Comparison of ENCODE assay signal across 28 mouse cellular contexts in the genomic region with DNA sequence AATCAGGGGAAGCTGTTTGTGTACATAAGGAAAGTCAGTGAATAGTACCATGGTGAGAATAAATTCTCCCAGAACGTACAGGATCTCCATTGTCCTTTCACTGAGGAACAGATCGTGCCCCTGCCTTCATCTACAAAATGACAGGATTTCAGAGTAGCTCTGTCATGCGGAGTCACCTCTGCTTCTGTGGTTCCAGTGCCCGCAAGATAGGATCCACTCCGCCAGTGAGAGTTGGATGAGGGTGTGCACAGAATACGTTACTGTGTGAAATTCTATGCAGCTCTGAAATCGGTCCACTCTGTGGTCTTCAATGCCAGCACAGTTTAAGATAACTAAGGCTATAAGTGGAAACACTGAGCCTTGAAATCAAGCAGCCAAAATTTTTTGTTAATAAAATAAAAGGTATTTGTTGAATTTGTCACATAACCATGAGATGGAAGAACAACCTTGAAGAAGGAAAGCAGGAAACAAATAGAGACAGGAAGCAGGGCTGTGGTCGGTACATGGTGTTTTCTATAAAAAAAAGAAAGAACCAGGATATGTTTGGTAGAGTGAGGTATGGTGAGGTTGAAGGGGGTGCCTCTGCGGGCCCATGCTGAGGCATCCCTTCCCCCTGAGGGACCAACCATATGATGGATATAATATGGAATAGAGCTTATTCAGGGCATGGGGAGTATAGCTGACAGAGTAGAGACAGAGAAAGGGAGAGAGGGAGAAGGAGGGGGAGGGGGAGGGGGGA. TPM values are rescaled to one million over a fixed set of nuclear protein-coding genes. Genes with fewer than 3 reads are reported as not detected.
DNase-seq lines count a peak whose midpoint lies in the region; ATAC-seq lines count a peak whose summit lies in the region.
"Had no signal": no experiment of that assay in that cellular context is flagged by ENCODE, and none has a peak within 500 bp of the region (broad histone marks: within the 10 kb centered on the region; RNA-seq: fewer than 3 reads in every experiment).

No protein-coding gene starts in this region.

- no peaks in the 10 kb centered on the region for H3K9me3 ChIP-seq in midbrain, embryonic 15.5 days
- H3K9me3 ChIP-seq: embryonic facial prominence, embryonic 12.5 days; forebrain, embryonic 10.5 days; forebrain, embryonic 15.5 days; hindbrain, embryonic 10.5 days; hindbrain, embryonic 15.5 days; intestine, embryonic 15.5 days; liver, embryonic 15.5 days; midbrain, embryonic 13.5 days had no signal

- peak; percentile 64 for DNase-seq in CD4-positive helper T cell, adult 2 months (ENCODE audit: low read depth, low spot score)
- peak; percentile 60 for DNase-seq in induced T-regulatory cell, adult 2 months (ENCODE audit: low read depth)
- DNase-seq in thymus, postnatal 14 days: peak; percentile 54
- no peak for DNase-seq in right cerebral cortex, postnatal 36 days (ENCODE audit: low spot score in 2 of 2)
- no peak for DNase-seq in kidney, adult 8-10 months
- no peak for DNase-seq in gastrocnemius, adult 18-20 months (ENCODE audit: low spot score)
- DNase-seq: adrenal gland, postnatal 14 days; cerebellum, adult 11 months; cerebellum, adult 9-10 months; cerebellum, postnatal 36 days; embryo, embryonic 11 days; heart, postnatal 14 days; kidney, postnatal 14 days; layer of hippocampus, adult 9-11 months; lung, embryonic 14.5 days; lung, postnatal 14 days; right cerebral cortex, adult 18-20 months; right cerebral cortex, postnatal 4 days had no signal

- no peak overlapping the region for H3K4me3 ChIP-seq in midbrain, embryonic 15.5 days
- H3K4me3 ChIP-seq: embryonic facial prominence, embryonic 12.5 days; forebrain, embryonic 10.5 days; forebrain, embryonic 15.5 days; hindbrain, embryonic 10.5 days; hindbrain, embryonic 15.5 days; intestine, embryonic 15.5 days; liver, embryonic 15.5 days; midbrain, embryonic 13.5 days had no signal

- 88% methylated on average over 9 of the region's 9 CpGs for WGBS in midbrain, embryonic 15.5 days

- no peaks in the 10 kb centered on the region for H3K4me1 ChIP-seq in midbrain, embryonic 15.5 days
- H3K4me1 ChIP-seq: embryonic facial prominence, embryonic 12.5 days; forebrain, embryonic 15.5 days; hindbrain, embryonic 10.5 days; hindbrain, embryonic 15.5 days; intestine, embryonic 15.5 days; liver, embryonic 15.5 days; midbrain, embryonic 13.5 days had no signal

- H3K27me3 ChIP-seq in midbrain, embryonic 15.5 days (replicated peaks): no peaks in the 10 kb centered on the region
- H3K27me3 ChIP-seq: embryonic facial prominence, embryonic 12.5 days; hindbrain, embryonic 15.5 days; intestine, embryonic 15.5 days had no signal

- peak; percentile 96 for ATAC-seq in CD4-positive, CD25-positive, alpha-beta regulatory T cell, adult 4 months
- ATAC-seq in midbrain, embryonic 15.5 days (replicated peaks): no peak
- ATAC-seq: forebrain, embryonic 15.5 days; intestine, embryonic 15.5 days; midbrain, embryonic 13.5 days had no signal

- H3K9ac ChIP-seq in midbrain, embryonic 15.5 days: no peak overlapping the region
- H3K9ac ChIP-seq: embryonic facial prominence, embryonic 12.5 days; forebrain, embryonic 15.5 days; hindbrain, embryonic 15.5 days; intestine, embryonic 15.5 days; liver, embryonic 15.5 days; lung, embryonic 14.5 days; midbrain, embryonic 13.5 days had no signal

- no peaks in the 10 kb centered on the region for H3K36me3 ChIP-seq in midbrain, embryonic 15.5 days (replicated peaks)
- H3K36me3 ChIP-seq: embryonic facial prominence, embryonic 12.5 days; forebrain, embryonic 10.5 days; forebrain, embryonic 15.5 days; hindbrain, embryonic 10.5 days; hindbrain, embryonic 15.5 days; intestine, embryonic 15.5 days; liver, embryonic 15.5 days; midbrain, embryonic 13.5 days had no signal

- no peak overlapping the region for H3K4me2 ChIP-seq in midbrain, embryonic 15.5 days
- H3K4me2 ChIP-seq: embryonic facial prominence, embryonic 12.5 days; forebrain, embryonic 15.5 days; hindbrain, embryonic 15.5 days; intestine, embryonic 15.5 days; liver, embryonic 15.5 days; lung, embryonic 14.5 days; midbrain, embryonic 13.5 days had no signal

- no peak overlapping the region for H3K27ac ChIP-seq in midbrain, embryonic 15.5 days
- H3K27ac ChIP-seq: embryonic facial prominence, embryonic 12.5 days; forebrain, embryonic 10.5 days; forebrain, embryonic 15.5 days; hindbrain, embryonic 10.5 days; hindbrain, embryonic 15.5 days; intestine, embryonic 15.5 days; liver, embryonic 15.5 days; midbrain, embryonic 13.5 days had no signal

RNA-seq across cellular contexts. Expression of gene Lat, which starts 39.3 kb away (rescaled TPM):
- 1,000 to 10,000 TPM in 1 of 2 experiments, 100 to 1,000 TPM in 1; 947 to 1,259 TPM for polyA plus RNA-seq in CD4-positive, CD25-positive, alpha-beta regulatory T cell, adult 4 months (2017; shearing (Covaris generic))
- 1.1 and 1.4 TPM in 2 replicates for polyA plus RNA-seq in midbrain, embryonic 15.5 days (2015; fragmentation: Nextera tagmentation; extraction: Ambion mirVana)
- total RNA-seq in gastrocnemius, adult 18-20 months (2021): under 1 TPM; 0.21 to 0.37 TPM

RNA-seq across cellular contexts. Expression of gene Spns1, which starts 47.2 kb away (rescaled TPM):
- polyA plus RNA-seq in CD4-positive, CD25-positive, alpha-beta regulatory T cell, adult 4 months (2017; shearing (Covaris generic)): 10 to 100 TPM; 42.8 to 86.8 TPM
- polyA plus RNA-seq in midbrain, embryonic 15.5 days (2015; fragmentation: Nextera tagmentation; extraction: Ambion mirVana): 95.4 and 96.0 TPM in 2 replicates
- total RNA-seq in gastrocnemius, adult 18-20 months (2021): 10 to 100 TPM; 21.2 to 23.5 TPM

RNA-seq across cellular contexts. Expression of gene Sbk1, which starts 57.7 kb away (rescaled TPM):
- polyA plus RNA-seq in CD4-positive, CD25-positive, alpha-beta regulatory T cell, adult 4 months (2017; shearing (Covaris generic)): 1 to 10 TPM; 2.7 to 5.0 TPM
- polyA plus RNA-seq in midbrain, embryonic 15.5 days (2015; fragmentation: Nextera tagmentation; extraction: Ambion mirVana): 333 and 359 TPM in 2 replicates
- 10 to 100 TPM; 18.7 to 18.8 TPM for total RNA-seq in gastrocnemius, adult 18-20 months (2021)

Comparison
In these comparisons a context has a peak if more than half of its experiments do, and no peak if none do; other contexts are left out.
1. DNase-seq: peak in CD4-positive helper T cell, adult 2 months (single experiment), induced T-regulatory cell, adult 2 months (single experiment) and thymus, postnatal 14 days (single experiment); none in right cerebral cortex, postnatal 36 days (0 of 2), kidney, adult 8-10 months (0 of 2) and gastrocnemius, adult 18-20 months (single experiment).
2. RNA of gene Lat, which starts 39.3 kb away (polyA plus RNA-seq): 947 to 1,259 TPM in CD4-positive, CD25-positive, alpha-beta regulatory T cell, adult 4 months; 1.1 to 1.4 TPM in midbrain, embryonic 15.5 days; every median in the first group is over 100 times any median in the second.
3. RNA of gene Sbk1, which starts 57.7 kb away (polyA plus RNA-seq): 333 to 359 TPM in midbrain, embryonic 15.5 days; 2.7 to 5.0 TPM in CD4-positive, CD25-positive, alpha-beta regulatory T cell, adult 4 months; every median in the first group is over 10 times any median in the second.